Mouse (Mus musculus): Measurements from ENCODE around the gene Casp2. TPM values are rescaled to one million over a fixed set of nuclear protein-coding genes. Genes with fewer than 3 reads are reported as not detected.

The Casp2 gene
- polyA plus RNA-seq, 1 experiment from 2014 or later: 78.3 TPM

- WGBS: 11% methylated on average over 20 of the region's 20 CpGs
- Histone ChIP-seq H3K9ac (ENCODE audit: low read length) (peak within 1 kb of the TSS; percentile 52; the same call in 1 of the 2 replicates), H3K4me3 (ENCODE audit: low read depth, low read length) (peak within 1 kb of the TSS; percentile 15; the same call in 1 of the 2 replicates), H3K9me3 (ENCODE audit: control insufficient read depth, low read length) (no peaks in the 10 kb centered on the region), H3K27me3 (ENCODE audit: control insufficient read depth, insufficient read depth, low read length) (no peaks in the 10 kb centered on the region), H3K36me3 (ENCODE audit: control insufficient read depth, insufficient read depth, low read length) (no peaks in the 10 kb centered on the region), H3K4me1 (ENCODE audit: control insufficient read depth, insufficient read depth, low read length) (no peaks in the 10 kb centered on the region), H3K4me2 (ENCODE audit: low read depth, severe bottlenecking) (peak within 1 kb of the TSS; percentile 29), H3K27ac (replicated peaks; ENCODE audit: low read depth, low read length) (no peak within 1 kb of the TSS)
- DNase-seq (ENCODE audit: low spot score) (no peak), ATAC-seq (ENCODE audit: insufficient number of reproducible peaks, low FRiP score, low TSS enrichment, low read depth) (no peak)
Observed at GRCm38 (mm10) chr6:42261524-42262170, 3.1 kb upstream of the Casp2 start, which contains the start of gene Tmem139. Gene Tmem139 (plus strand): TSS chr6:42261970.

- Histone ChIP-seq H3K27ac (replicated peaks; ENCODE audit: low read depth, low read length) (peak overlapping the region; percentile 68), H3K27me3 (ENCODE audit: control insufficient read depth, insufficient read depth, low read length) (no peaks in the 10 kb centered on the region), H3K36me3 (ENCODE audit: control insufficient read depth, insufficient read depth, low read length) (peaks cover 12% of the 10 kb centered on the region; the same call in 1 of the 2 replicates), H3K9ac (ENCODE audit: low read length) (peak overlapping the region; percentile 91), H3K9me3 (ENCODE audit: control insufficient read depth, low read length) (no peaks in the 10 kb centered on the region), H3K4me2 (ENCODE audit: low read depth, severe bottlenecking) (peak overlapping the region; percentile 61), H3K4me3 (ENCODE audit: low read depth, low read length) (peak overlapping the region; percentile 56), H3K4me1 (ENCODE audit: control insufficient read depth, insufficient read depth, low read length) (no peaks in the 10 kb centered on the region)
- DNase-seq (ENCODE audit: low spot score): peak; percentile 49
- no peak for ATAC-seq (ENCODE audit: insufficient number of reproducible peaks, low FRiP score, low TSS enrichment, low read depth)
- WGBS: under 1% methylated on average over 21 of the region's 21 CpGs
Observed at GRCm38 (mm10) chr6:42265391-42266330, 876 bp downstream of the Casp2 start.

- Histone ChIP-seq H3K27ac (replicated peaks; ENCODE audit: low read depth, low read length) (no peak overlapping the region), H3K4me3 (ENCODE audit: low read depth, low read length) (no peak overlapping the region)
Observed at GRCm38 (mm10) chr6:42270817-42271216, 6.0 kb downstream of the Casp2 start.

GRCm38 (mm10) chr6:42276151-42276550, 11.4 kb downstream of the Casp2 start:
- Histone ChIP-seq H3K4me2 (ENCODE audit: low read depth, severe bottlenecking) (no peak overlapping the region), H3K4me1 (ENCODE audit: control insufficient read depth, insufficient read depth, low read length) (no peaks in the 10 kb centered on the region), H3K36me3 (ENCODE audit: control insufficient read depth, insufficient read depth, low read length) (peaks cover 28% of the 10 kb centered on the region; the same call in 1 of the 2 replicates), H3K9me3 (ENCODE audit: control insufficient read depth, low read length) (no peaks in the 10 kb centered on the region), H3K4me3 (ENCODE audit: low read depth, low read length) (no peak overlapping the region), H3K27ac (replicated peaks; ENCODE audit: low read depth, low read length) (no peak overlapping the region), H3K9ac (ENCODE audit: low read length) (no peak overlapping the region), H3K27me3 (ENCODE audit: control insufficient read depth, insufficient read depth, low read length) (no peaks in the 10 kb centered on the region)
- ATAC-seq (ENCODE audit: insufficient number of reproducible peaks, low FRiP score, low TSS enrichment, low read depth) (no peak), DNase-seq (ENCODE audit: low spot score) (no peak)
- 78% methylated on average over 2 of the region's 2 CpGs for WGBS

More at GRCm38 (mm10) chr6:42270817-42271216, 6.0 kb downstream of the Casp2 start:
- ATAC-seq (ENCODE audit: insufficient number of reproducible peaks, low FRiP score, low TSS enrichment, low read depth): no peak
- no peak for DNase-seq (ENCODE audit: low spot score)
- Histone ChIP-seq H3K4me2 (ENCODE audit: low read depth, severe bottlenecking) (no peak overlapping the region), H3K9ac (ENCODE audit: low read length) (no peak overlapping the region), H3K4me1 (ENCODE audit: control insufficient read depth, insufficient read depth, low read length) (no peaks in the 10 kb centered on the region), H3K27me3 (ENCODE audit: control insufficient read depth, insufficient read depth, low read length) (no peaks in the 10 kb centered on the region), H3K36me3 (ENCODE audit: control insufficient read depth, insufficient read depth, low read length) (peaks cover 22% of the 10 kb centered on the region; the same call in 1 of the 2 replicates), H3K9me3 (ENCODE audit: control insufficient read depth, low read length) (no peaks in the 10 kb centered on the region)

DNA sequence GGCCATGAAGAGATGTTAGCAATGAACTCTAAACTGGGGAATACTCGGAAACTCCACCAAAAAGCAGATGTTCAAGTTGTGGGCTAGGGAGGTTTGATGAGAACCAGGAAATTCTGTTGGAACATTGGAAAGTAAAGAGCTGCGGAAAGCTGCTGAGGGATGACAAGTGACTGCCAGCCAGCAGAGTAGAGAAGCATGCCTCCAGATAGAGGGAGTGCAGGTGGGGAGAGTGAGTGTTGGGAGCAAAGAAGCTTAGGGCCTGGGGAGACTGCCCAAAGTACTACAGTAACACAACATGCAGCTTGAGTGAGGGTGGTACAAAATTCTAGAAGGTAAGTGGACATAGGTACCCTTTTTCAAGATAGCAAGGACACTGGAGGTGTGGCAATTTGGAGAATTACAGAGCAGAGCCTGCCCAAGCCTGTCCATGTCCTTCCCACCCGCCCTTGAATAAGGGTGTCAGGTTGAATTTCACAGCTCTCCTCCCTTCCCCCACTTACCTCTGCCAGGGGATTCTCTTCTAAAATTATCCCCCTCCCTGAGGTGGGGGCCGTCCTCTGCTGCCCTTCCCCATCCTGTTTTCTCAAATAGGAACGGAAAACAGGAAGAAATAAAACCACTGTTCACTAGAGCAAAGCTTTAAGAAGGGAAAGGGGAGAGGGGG, 18.2 kb downstream of the Casp2 start:
- Histone ChIP-seq H3K36me3 (ENCODE audit: control insufficient read depth, insufficient read depth, low read length) (peaks cover 16% of the 10 kb centered on the region; the same call in 1 of the 2 replicates), H3K9ac (ENCODE audit: low read length) (no peak overlapping the region), H3K4me1 (ENCODE audit: control insufficient read depth, insufficient read depth, low read length) (no peaks in the 10 kb centered on the region), H3K4me2 (ENCODE audit: low read depth, severe bottlenecking) (no peak overlapping the region), H3K9me3 (ENCODE audit: control insufficient read depth, low read length) (no peaks in the 10 kb centered on the region), H3K4me3 (ENCODE audit: low read depth, low read length) (no peak overlapping the region), H3K27me3 (ENCODE audit: control insufficient read depth, insufficient read depth, low read length) (no peaks in the 10 kb centered on the region), H3K27ac (replicated peaks; ENCODE audit: low read depth, low read length) (no peak overlapping the region)
- DNase-seq (ENCODE audit: low spot score) (no peak), ATAC-seq (ENCODE audit: insufficient number of reproducible peaks, low FRiP score, low TSS enrichment, low read depth) (no peak; the same call in 1 of the 2 replicates)
- WGBS: 74% methylated on average over 5 of the region's 5 CpGs

- no peaks in the 10 kb centered on the region for H3K4me1 ChIP-seq (ENCODE audit: control insufficient read depth, insufficient read depth, low read length)
- no peak within 1 kb of the TSS for H3K4me2 ChIP-seq (ENCODE audit: low read depth, severe bottlenecking)
- H3K9me3 ChIP-seq (ENCODE audit: control insufficient read depth, low read length): no peaks in the 10 kb centered on the region
- H3K9ac ChIP-seq (ENCODE audit: low read length): no peak within 1 kb of the TSS
- peaks cover 2% of the 10 kb centered on the region; the same call in 1 of the 2 replicates for H3K36me3 ChIP-seq (ENCODE audit: control insufficient read depth, insufficient read depth, low read length)
- H3K27me3 ChIP-seq (ENCODE audit: control insufficient read depth, insufficient read depth, low read length): no peaks in the 10 kb centered on the region
- no peak for ATAC-seq (ENCODE audit: insufficient number of reproducible peaks, low FRiP score, low TSS enrichment, low read depth)
- no peak within 1 kb of the TSS for H3K27ac ChIP-seq (replicated peaks; ENCODE audit: low read depth, low read length)
- DNase-seq (ENCODE audit: low spot score): no peak
- WGBS: 71% methylated on average over 4 of the region's 5 CpGs
- H3K4me3 ChIP-seq (ENCODE audit: low read depth, low read length): no peak within 1 kb of the TSS
Observed at GRCm38 (mm10) chr6:42286448-42286847, 21.7 kb downstream of the Casp2 start, which contains the start of gene Clcn1. Gene Clcn1 (plus strand): TSS chr6:42286685.

DNA sequence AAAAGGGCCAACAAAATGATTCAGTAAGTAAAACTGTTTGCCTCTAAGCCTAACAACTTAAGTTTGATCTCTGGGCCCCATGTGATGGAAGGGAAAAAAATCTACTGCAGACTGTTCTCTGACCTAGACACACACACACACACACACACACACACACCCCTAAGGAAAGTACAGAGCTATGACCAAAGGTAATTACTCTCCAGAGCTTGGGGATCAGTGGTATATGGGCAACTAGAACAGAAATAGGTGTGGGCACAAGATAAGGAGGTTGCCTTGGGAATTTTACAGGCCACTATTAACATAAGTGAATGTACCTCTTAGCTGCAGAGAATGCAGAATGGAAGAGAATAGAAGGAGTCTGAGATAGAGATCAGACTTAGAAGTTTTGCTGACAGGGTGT, 22.8 kb downstream of the Casp2 start:
- H3K36me3 ChIP-seq (ENCODE audit: control insufficient read depth, insufficient read depth, low read length): no peaks in the 10 kb centered on the region; the same call in 1 of the 2 replicates
- DNase-seq (ENCODE audit: low spot score) (no peak), ATAC-seq (ENCODE audit: insufficient number of reproducible peaks, low FRiP score, low TSS enrichment, low read depth) (no peak)

DNA sequence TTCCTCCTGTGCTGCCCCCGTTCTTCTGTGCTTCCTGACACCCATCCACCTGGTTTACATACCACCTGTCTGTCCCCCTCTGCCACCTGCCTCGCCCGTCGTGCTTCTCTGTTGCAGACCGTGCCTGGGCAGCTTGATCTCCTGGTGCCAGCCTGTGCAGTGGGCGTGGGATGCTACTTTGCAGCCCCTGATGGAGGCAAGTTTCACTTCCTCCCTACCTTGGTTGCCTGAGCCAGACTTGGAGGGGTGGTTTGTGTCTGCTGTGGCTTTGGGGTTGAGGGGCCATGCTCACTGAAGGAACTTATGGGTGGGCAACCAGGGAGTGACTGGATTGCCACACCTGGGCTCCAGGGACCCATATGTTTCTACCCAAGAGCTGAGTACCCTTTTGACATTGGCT, 28.5 kb downstream of the Casp2 start:
- 89% methylated on average over 6 of the region's 6 CpGs for WGBS
- no peak for ATAC-seq (ENCODE audit: insufficient number of reproducible peaks, low FRiP score, low TSS enrichment, low read depth)
- no peaks in the 10 kb centered on the region for H3K36me3 ChIP-seq (ENCODE audit: control insufficient read depth, insufficient read depth, low read length)

More for the DNA sequence above, 22.8 kb downstream of the Casp2 start:
- Histone ChIP-seq H3K9ac (ENCODE audit: low read length) (no peak overlapping the region), H3K4me2 (ENCODE audit: low read depth, severe bottlenecking) (no peak overlapping the region), H3K4me3 (ENCODE audit: low read depth, low read length) (no peak overlapping the region), H3K4me1 (ENCODE audit: control insufficient read depth, insufficient read depth, low read length) (no peaks in the 10 kb centered on the region), H3K27me3 (ENCODE audit: control insufficient read depth, insufficient read depth, low read length) (no peaks in the 10 kb centered on the region), H3K27ac (replicated peaks; ENCODE audit: low read depth, low read length) (no peak overlapping the region), H3K9me3 (ENCODE audit: control insufficient read depth, low read length) (no peaks in the 10 kb centered on the region)

More for the DNA sequence above, 28.5 kb downstream of the Casp2 start:
- Histone ChIP-seq H3K4me3 (ENCODE audit: low read depth, low read length) (no peak overlapping the region), H3K9me3 (ENCODE audit: control insufficient read depth, low read length) (no peaks in the 10 kb centered on the region), H3K27ac (replicated peaks; ENCODE audit: low read depth, low read length) (no peak overlapping the region), H3K4me1 (ENCODE audit: control insufficient read depth, insufficient read depth, low read length) (no peaks in the 10 kb centered on the region), H3K27me3 (ENCODE audit: control insufficient read depth, insufficient read depth, low read length) (no peaks in the 10 kb centered on the region), H3K4me2 (ENCODE audit: low read depth, severe bottlenecking) (no peak overlapping the region), H3K9ac (ENCODE audit: low read length) (no peak overlapping the region)
- DNase-seq (ENCODE audit: low spot score): no peak

Data from limb, embryonic 11.5 days (tissue).